Mouse (Mus musculus): ENCODE measurements around the gene Fancf.

The Fancf gene

GRCm38 (mm10) chr7:51850877-51851276, 11.2 kb downstream of the Fancf start:
- DNase-seq (ENCODE audit: extremely low spot score, low read depth, low spot score): no peak

GRCm38 (mm10) chr7:51840515-51840914, 21.6 kb downstream of the Fancf start:
- no peak for DNase-seq (ENCODE audit: extremely low spot score, low read depth, low spot score)

- peak; percentile 33 for DNase-seq (ENCODE audit: extremely low spot score, low read depth, low spot score)
These were observed 30.1 kb downstream of the Fancf start for GRCm38 (mm10) chr7:51831917-51832316.

GRCm38 (mm10) chr7:51823562-51824338, 38.3 kb downstream of the Fancf start:
- no peak for DNase-seq (ENCODE audit: extremely low spot score, low read depth, low spot score)

GRCm38 (mm10) chr7:51821467-51821866, 40.6 kb downstream of the Fancf start:
- no peak for DNase-seq (ENCODE audit: extremely low spot score, low read depth, low spot score)

GRCm38 (mm10) chr7:51819891-51820290, 42.2 kb downstream of the Fancf start:
- DNase-seq (ENCODE audit: extremely low spot score, low read depth, low spot score): no peak

GRCm38 (mm10) chr7:51818251-51818974, 43.7 kb downstream of the Fancf start:
- DNase-seq (ENCODE audit: extremely low spot score, low read depth, low spot score): no peak

- DNase-seq (ENCODE audit: extremely low spot score, low read depth, low spot score): no peak
These were observed 45.7 kb downstream of the Fancf start for GRCm38 (mm10) chr7:51816283-51816839.

GRCm38 (mm10) chr7:51815473-51816282, 46.4 kb downstream of the Fancf start:
- DNase-seq (ENCODE audit: extremely low spot score, low read depth, low spot score): no peak
